8 mouse cellular contexts compared by ENCODE assay signal in genomic region chr9:69670551-69671044, GRCm38 (mm10).
DNase-seq lines count a peak whose midpoint lies in the region; ATAC-seq and TF ChIP-seq lines count a peak whose summit lies in the region.

No protein-coding gene starts in this region.

- no peak overlapping the region for H3K27ac ChIP-seq in lung, postnatal 0 days (ENCODE audit: low read length)
- H3K27ac ChIP-seq in limb, embryonic 10.5 days: no peak overlapping the region

- H3K9ac ChIP-seq in lung, postnatal 0 days (replicated peaks; ENCODE audit: low read depth): no peak overlapping the region

- peaks cover 43% of the 10 kb centered on the region for H3K27me3 ChIP-seq in lung, postnatal 0 days (replicated peaks; ENCODE audit: insufficient read depth, low read length)
- H3K27me3 ChIP-seq in limb, embryonic 10.5 days (ENCODE audit: low read depth, poor library complexity, severe bottlenecking): peaks cover 87% of the 10 kb centered on the region

- H3K4me2 ChIP-seq in lung, postnatal 0 days (replicated peaks; ENCODE audit: low read depth, low read length): no peak overlapping the region; the same call in 1 of the 2 replicates

- H3K36me3 ChIP-seq in lung, postnatal 0 days (ENCODE audit: insufficient read depth, low read length): no peaks in the 10 kb centered on the region
- H3K36me3 ChIP-seq in limb, embryonic 10.5 days: no peaks in the 10 kb centered on the region

- H3K4me1 ChIP-seq in lung, postnatal 0 days (ENCODE audit: insufficient read depth, low read depth, low read length): no peaks in the 10 kb centered on the region
- H3K4me1 ChIP-seq in limb, embryonic 10.5 days: peaks cover 34% of the 10 kb centered on the region

- no peaks in the 10 kb centered on the region for H3K9me3 ChIP-seq in lung, postnatal 0 days (ENCODE audit: low read length)
- no peaks in the 10 kb centered on the region for H3K9me3 ChIP-seq in limb, embryonic 10.5 days (replicated peaks)

- ATAC-seq in cerebellum, adult (ENCODE audit: insufficient number of reproducible peaks, low FRiP score, low TSS enrichment): no peak
- no peak for ATAC-seq in lung, postnatal 0 days
- no peak for ATAC-seq in erythroid progenitor cell, adult 5-6 weeks (replicated peaks; ENCODE audit: low FRiP score, poor library complexity, severe bottlenecking)

- no peak for TF ChIP-seq EP300 in lung, postnatal 0 days (IDR thresholded peaks at IDR 0.05)

- DNase-seq in cerebellum, postnatal 10 days: peak; percentile 68 to 70
- no peak for DNase-seq in lung, postnatal 0 days (ENCODE audit: low spot score)
- no peak for DNase-seq in lung, postnatal 4 days
- peak; percentile 66 for DNase-seq in limb, embryonic 10.5 days (ENCODE audit: low spot score)
- DNase-seq in yolk sac, embryonic 10.5 days (ENCODE audit: low spot score): peak; percentile 30
- no peak for DNase-seq in thymus, postnatal 10 days (ENCODE audit: low spot score in 2 of 2)

- 0 out of 2 replicates have a peak overlapping the region, but pooled peaks have one; percentile 20 for H3K4me3 ChIP-seq in lung, postnatal 0 days (ENCODE audit: low read depth, low read length)
- peak overlapping the region; percentile 41 for H3K4me3 ChIP-seq in limb, embryonic 10.5 days

- 0% methylated on average over 17 of the region's 17 CpGs for WGBS in lung, postnatal 0 days
- WGBS in limb, embryonic 10.5 days: under 1% methylated on average over 17 of the region's 17 CpGs

- TF ChIP-seq CTCF in lung, postnatal 0 days (IDR thresholded peaks at IDR 0.05): no peak

Comparison
In these comparisons a context has a peak if more than half of its experiments do, and no peak if none do; other contexts are left out.
1. DNase-seq: peak in cerebellum, postnatal 10 days (2 of 2), limb, embryonic 10.5 days (single experiment) and yolk sac, embryonic 10.5 days (single experiment); none in lung, postnatal 0 days (single experiment), lung, postnatal 4 days (0 of 2) and thymus, postnatal 10 days (0 of 2).